ENCODE assay signal across 8 mouse cellular contexts in genomic region chr15:100494647-100495046, GRCm38 (mm10). TPM values are rescaled to one million over a fixed set of nuclear protein-coding genes. Genes with fewer than 3 reads are reported as not detected.
DNase-seq lines count a peak whose midpoint lies in the region; ATAC-seq and TF ChIP-seq lines count a peak whose summit lies in the region.

No protein-coding gene starts in this region.

- 1% methylated on average over 29 of the region's 29 CpGs for WGBS in heart, embryonic 11.5 days (ENCODE audit: insufficient replicate concordance)
- under 1% methylated on average over 29 of the region's 29 CpGs for WGBS in hindbrain, embryonic 12.5 days
- WGBS in liver, embryonic 15.5 days (ENCODE audit: insufficient replicate concordance): under 1% methylated on average over 29 of the region's 29 CpGs
- WGBS in stomach, embryonic 14.5 days: under 1% methylated on average over 29 of the region's 29 CpGs

- no peaks in the 10 kb centered on the region for H3K36me3 ChIP-seq in heart, embryonic 11.5 days (ENCODE audit: control insufficient read depth, insufficient read depth, low read length)
- H3K36me3 ChIP-seq in ES-Bruce4 (ENCODE audit: control insufficient read depth, insufficient read depth, low read length, poor library complexity, severe bottlenecking): no peaks in the 10 kb centered on the region
- H3K36me3 ChIP-seq in hindbrain, embryonic 12.5 days: no peaks in the 10 kb centered on the region
- no peaks in the 10 kb centered on the region for H3K36me3 ChIP-seq in liver, embryonic 15.5 days (replicated peaks)
- no peaks in the 10 kb centered on the region for H3K36me3 ChIP-seq in stomach, embryonic 14.5 days (ENCODE audit: control insufficient read depth, insufficient read depth, low read length)

- H3K4me2 ChIP-seq in heart, embryonic 11.5 days: peak overlapping the region; percentile 93
- peak overlapping the region; percentile 80 for H3K4me2 ChIP-seq in hindbrain, embryonic 12.5 days (replicated peaks)
- peak overlapping the region; percentile 100 for H3K4me2 ChIP-seq in liver, embryonic 15.5 days
- peak overlapping the region; percentile 87 for H3K4me2 ChIP-seq in stomach, embryonic 14.5 days (replicated peaks; ENCODE audit: low read depth, low read length)

- TF ChIP-seq POLR2A in ES-Bruce4 (IDR thresholded peaks at IDR 0.05; ENCODE audit: insufficient read depth, low read length): no peak
- no peak for TF ChIP-seq POLR2A in cortical plate, adult 2 months (IDR thresholded peaks at IDR 0.05; ENCODE audit: extremely low read depth, insufficient read depth, low read length)

- H3K4me1 ChIP-seq in heart, embryonic 11.5 days (ENCODE audit: control insufficient read depth, insufficient read depth, low read length): peaks cover 29% of the 10 kb centered on the region
- H3K4me1 ChIP-seq in ES-Bruce4 (ENCODE audit: control insufficient read depth, insufficient read depth, low read length): no peaks in the 10 kb centered on the region
- H3K4me1 ChIP-seq in cortical plate, adult 2 months (ENCODE audit: control insufficient read depth, insufficient read depth, low read length): peaks cover 11% of the 10 kb centered on the region
- peaks cover 41% of the 10 kb centered on the region for H3K4me1 ChIP-seq in hindbrain, embryonic 12.5 days
- H3K4me1 ChIP-seq in liver, embryonic 15.5 days (replicated peaks): peaks cover 14% of the 10 kb centered on the region
- peaks cover 37% of the 10 kb centered on the region for H3K4me1 ChIP-seq in stomach, embryonic 14.5 days (ENCODE audit: control insufficient read depth, insufficient read depth, low read length)

- peak overlapping the region; percentile 67 for H3K27ac ChIP-seq in heart, embryonic 11.5 days (ENCODE audit: low read depth, low read length)
- H3K27ac ChIP-seq in ES-Bruce4 (ENCODE audit: insufficient read depth, low read length): no peak overlapping the region
- H3K27ac ChIP-seq in cortical plate, adult 2 months (ENCODE audit: insufficient read depth, low read length): peak overlapping the region; percentile 66
- peak overlapping the region; percentile 97 for H3K27ac ChIP-seq in hindbrain, embryonic 12.5 days
- H3K27ac ChIP-seq in liver, embryonic 15.5 days (replicated peaks): peak overlapping the region; percentile 38; the same call in 1 of the 2 replicates
- H3K27ac ChIP-seq in stomach, embryonic 14.5 days (ENCODE audit: low read length): peak overlapping the region; percentile 95

- H3K9ac ChIP-seq in heart, embryonic 11.5 days (ENCODE audit: low read depth, low read length): peak overlapping the region; percentile 87
- H3K9ac ChIP-seq in ES-Bruce4 (ENCODE audit: low read depth, poor library complexity, severe bottlenecking): peak overlapping the region; percentile 74
- peak overlapping the region; percentile 96 for H3K9ac ChIP-seq in hindbrain, embryonic 12.5 days
- peak overlapping the region; percentile 72 for H3K9ac ChIP-seq in liver, embryonic 15.5 days
- peak overlapping the region; percentile 93 for H3K9ac ChIP-seq in stomach, embryonic 14.5 days (replicated peaks; ENCODE audit: low read depth, low read length)

- H3K9me3 ChIP-seq in heart, embryonic 11.5 days (replicated peaks; ENCODE audit: control insufficient read depth, low read length): no peaks in the 10 kb centered on the region
- no peaks in the 10 kb centered on the region; the same call in 1 of the 2 replicates for H3K9me3 ChIP-seq in ES-Bruce4 (replicated peaks; ENCODE audit: control insufficient read depth, insufficient read depth, low read length, poor library complexity, severe bottlenecking)
- no peaks in the 10 kb centered on the region for H3K9me3 ChIP-seq in hindbrain, embryonic 12.5 days (replicated peaks)
- no peaks in the 10 kb centered on the region for H3K9me3 ChIP-seq in liver, embryonic 15.5 days (replicated peaks)
- no peaks in the 10 kb centered on the region; the same call in 1 of the 2 replicates for H3K9me3 ChIP-seq in stomach, embryonic 14.5 days (ENCODE audit: control insufficient read depth, low read depth, low read length)

- no peak for TF ChIP-seq CTCF in ES-Bruce4 (IDR thresholded peaks at IDR 0.05; ENCODE audit: low read depth, low read length)
- no peak for TF ChIP-seq CTCF in cortical plate, adult 2 months (IDR thresholded peaks at IDR 0.05; ENCODE audit: extremely low read depth, insufficient read depth, low read length)

- no peaks in the 10 kb centered on the region for H3K27me3 ChIP-seq in heart, embryonic 11.5 days (ENCODE audit: control insufficient read depth, insufficient read depth, low read length)
- H3K27me3 ChIP-seq in ES-Bruce4 (ENCODE audit: control insufficient read depth, insufficient read depth, low read length, poor library complexity, severe bottlenecking): no peaks in the 10 kb centered on the region
- no peaks in the 10 kb centered on the region for H3K27me3 ChIP-seq in hindbrain, embryonic 12.5 days
- H3K27me3 ChIP-seq in liver, embryonic 15.5 days: peaks cover 31% of the 10 kb centered on the region
- H3K27me3 ChIP-seq in stomach, embryonic 14.5 days (ENCODE audit: control insufficient read depth, insufficient read depth, low read length): no peaks in the 10 kb centered on the region

- TF ChIP-seq EP300 in ES-Bruce4 (IDR thresholded peaks at IDR 0.05; ENCODE audit: insufficient read depth, low read depth, low read length): no peak

- DNase-seq in heart, postnatal 36 days: no peak
- DNase-seq in urinary bladder, adult 2 months (ENCODE audit: low spot score): no peak

- peak; percentile 63 for ATAC-seq in heart, embryonic 11.5 days (replicated peaks; ENCODE audit: insufficient number of reproducible peaks, low FRiP score, low TSS enrichment)
- peak; percentile 89 for ATAC-seq in hindbrain, embryonic 12.5 days (ENCODE audit: low FRiP score)
- peak; percentile 56 for ATAC-seq in liver, embryonic 15.5 days (ENCODE audit: insufficient read depth)
- peak; percentile 64 for ATAC-seq in stomach, embryonic 14.5 days (ENCODE audit: insufficient number of reproducible peaks, insufficient read depth, low FRiP score, low read depth)

- intact Hi-C loops in heart, postnatal 36 days (cut with DNase I): loop anchor here (2.0 kb wide), 1 partner anchor 26 kb away; the partner anchor contains the start of gene Letmd1

- peak overlapping the region; percentile 74 for H3K4me3 ChIP-seq in heart, embryonic 11.5 days (ENCODE audit: low read depth, low read length)
- H3K4me3 ChIP-seq in ES-Bruce4 (ENCODE audit: low read depth, low read length): peak overlapping the region; percentile 68
- H3K4me3 ChIP-seq in cortical plate, adult 2 months (ENCODE audit: insufficient read depth, low read length): peak overlapping the region; percentile 62
- H3K4me3 ChIP-seq in hindbrain, embryonic 12.5 days: peak overlapping the region; percentile 82
- peak overlapping the region; percentile 72 for H3K4me3 ChIP-seq in liver, embryonic 15.5 days (replicated peaks)
- peak overlapping the region; percentile 86 for H3K4me3 ChIP-seq in stomach, embryonic 14.5 days (ENCODE audit: low read depth, low read length)

RNA-seq across cellular contexts. Expression of gene Csrnp2, which starts 0.6 kb away (rescaled TPM):
- 9.4 and 10.2 TPM in 2 replicates for polyA plus RNA-seq in heart, embryonic 11.5 days (2014; fragmentation: Nextera tagmentation; extraction: Ambion mirVana)
- total RNA-seq in heart, postnatal 36 days (2021): 1 to 10 TPM; 2.5 to 3.0 TPM
- polyA plus RNA-seq in ES-Bruce4 (2011; ENCODE audit: insufficient read depth, insufficient read length, low read depth, missing spikeins): 6.6 and 6.8 TPM in 2 replicates
- 24.4 and 24.7 TPM in 2 replicates for polyA plus RNA-seq in cortical plate, adult 2 months (2012; rRNA removed)
- 41.4 and 43.0 TPM in 2 replicates for polyA plus RNA-seq in hindbrain, embryonic 12.5 days (2016; fragmentation: Nextera tagmentation; extraction: Ambion mirVana)
- polyA plus RNA-seq in liver, embryonic 15.5 days (2015; fragmentation: Nextera tagmentation; extraction: Ambion mirVana): 0.81 and 0.97 TPM in 2 replicates
- 12.0 and 12.6 TPM in 2 replicates for polyA plus RNA-seq in stomach, embryonic 14.5 days (2014; fragmentation: Nextera tagmentation; extraction: Ambion mirVana)
- 3.2 and 3.8 TPM in 2 replicates for polyA plus RNA-seq in urinary bladder, adult 2 months (2012; rRNA removed)

RNA-seq across cellular contexts. Expression of gene Letmd1, which starts 25.8 kb away (rescaled TPM):
- 19.0 and 19.3 TPM in 2 replicates for polyA plus RNA-seq in heart, embryonic 11.5 days (2014; fragmentation: Nextera tagmentation; extraction: Ambion mirVana)
- total RNA-seq in heart, postnatal 36 days (2021): 10 to 100 TPM; 12.2 to 14.8 TPM
- polyA plus RNA-seq in ES-Bruce4 (2011; ENCODE audit: insufficient read depth, insufficient read length, low read depth, missing spikeins): 9.5 and 10.3 TPM in 2 replicates
- polyA plus RNA-seq in cortical plate, adult 2 months (2012; rRNA removed): 97.9 and 101 TPM in 2 replicates
- polyA plus RNA-seq in hindbrain, embryonic 12.5 days (2016; fragmentation: Nextera tagmentation; extraction: Ambion mirVana): 43.6 and 45.8 TPM in 2 replicates
- polyA plus RNA-seq in liver, embryonic 15.5 days (2015; fragmentation: Nextera tagmentation; extraction: Ambion mirVana): 11.9 and 14.3 TPM in 2 replicates
- 29.8 and 30.4 TPM in 2 replicates for polyA plus RNA-seq in stomach, embryonic 14.5 days (2014; fragmentation: Nextera tagmentation; extraction: Ambion mirVana)
- 46.8 and 50.4 TPM in 2 replicates for polyA plus RNA-seq in urinary bladder, adult 2 months (2012; rRNA removed)

RNA-seq across cellular contexts. Expression of gene Tfcp2, which starts 57.2 kb away (rescaled TPM):
- polyA plus RNA-seq in heart, embryonic 11.5 days (2014; fragmentation: Nextera tagmentation; extraction: Ambion mirVana): 15.4 and 18.9 TPM in 2 replicates
- 10 to 100 TPM; 11.9 to 13.4 TPM for total RNA-seq in heart, postnatal 36 days (2021)
- 14.2 and 15.7 TPM in 2 replicates for polyA plus RNA-seq in ES-Bruce4 (2011; ENCODE audit: insufficient read depth, insufficient read length, low read depth, missing spikeins)
- polyA plus RNA-seq in cortical plate, adult 2 months (2012; rRNA removed): 20.2 and 22.6 TPM in 2 replicates
- polyA plus RNA-seq in hindbrain, embryonic 12.5 days (2016; fragmentation: Nextera tagmentation; extraction: Ambion mirVana): 42.9 and 50.8 TPM in 2 replicates
- polyA plus RNA-seq in liver, embryonic 15.5 days (2015; fragmentation: Nextera tagmentation; extraction: Ambion mirVana): 3.7 and 4.1 TPM in 2 replicates
- polyA plus RNA-seq in stomach, embryonic 14.5 days (2014; fragmentation: Nextera tagmentation; extraction: Ambion mirVana): 26.5 and 30.1 TPM in 2 replicates
- polyA plus RNA-seq in urinary bladder, adult 2 months (2012; rRNA removed): 14.4 and 15.4 TPM in 2 replicates
